Mouse (Mus musculus): ENCODE results near the gene Hexim1.

DNA sequence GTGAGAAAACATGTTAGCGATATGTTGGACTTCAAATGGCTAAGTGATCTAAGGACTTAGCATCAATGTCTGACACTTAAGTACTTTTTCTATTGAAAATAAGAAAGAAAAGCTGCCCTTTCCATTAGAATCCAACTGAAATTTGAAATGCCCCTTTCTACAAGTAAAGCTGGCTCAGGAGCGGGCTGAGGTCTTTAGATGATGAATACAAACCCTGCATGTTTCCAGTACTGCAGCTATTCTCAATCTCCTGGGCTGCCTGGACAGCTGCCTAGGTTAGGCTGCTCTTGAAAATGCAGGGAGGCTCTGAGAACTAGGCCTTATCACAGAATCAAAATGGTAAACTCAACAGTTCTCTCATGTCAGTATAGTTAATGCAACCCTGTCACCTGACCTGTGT lies 2.8 kb downstream of the Hexim1 start:
- TF ChIP-seq POLR2A (IDR thresholded peaks at IDR 0.05; ENCODE audit: low read depth, low read length): no peak
- no peak for TF ChIP-seq MAX (IDR thresholded peaks at IDR 0.05; ENCODE audit: low read length)
- TF ChIP-seq CTCF (conservative IDR thresholded peaks at IDR 0.05 in 1 of 2, IDR thresholded peaks at IDR 0.05 in 1 of 2; ENCODE audit: low read depth in 2 of 2, low read length in 2 of 2): no peak
- no peak for TF ChIP-seq ZKSCAN1 (IDR thresholded peaks at IDR 0.05; ENCODE audit: borderline replicate concordance, low read depth, low read length)
- no peak for TF ChIP-seq NRF1 (IDR thresholded peaks at IDR 0.05; ENCODE audit: low read depth, low read length)
- TF ChIP-seq EP300 (IDR thresholded peaks at IDR 0.05; ENCODE audit: low read length): no peak
- TF ChIP-seq ZMIZ1 (IDR thresholded peaks at IDR 0.05; ENCODE audit: low read depth, low read length): no peak

Data from CH12.LX (cell line).